Mouse (Mus musculus) cerebellum, postnatal 25 days (tissue): ENCODE data around the gene Fbxl18.

ENCODE experiments used
- DNase-seq, 2 experiments: peaks; one replicate each; pipeline ENCODE4 v3.0.0; 2021; ENCODE audit warnings: mixed read lengths in 2 of 2

The Fbxl18 gene

GRCm38 (mm10) chr5:142894918-142895613 lies at the start of gene Fbxl18:
Gene Fbxl18 (minus strand): TSS chr5:142895421.
- DNase-seq: peak; percentile 92 to 95

- DNase-seq: no peak
Measured at GRCm38 (mm10) chr5:142940393-142940792, 45.2 kb upstream of the Fbxl18 start.

- DNase-seq: no peak
Measured at GRCm38 (mm10) chr5:142937956-142938727, 42.9 kb upstream of the Fbxl18 start.

GRCm38 (mm10) chr5:142936336-142936719 lies 41.1 kb upstream of the Fbxl18 start:
- peak; percentile 87 to 90 for DNase-seq

- DNase-seq: peak; percentile 80 to 87
Measured at GRCm38 (mm10) chr5:142935642-142936335, 40.6 kb upstream of the Fbxl18 start.

- DNase-seq: peak in 1 of 2 experiments; percentile 49
Measured at GRCm38 (mm10) chr5:142932731-142933130, 37.5 kb upstream of the Fbxl18 start.

- DNase-seq: peak; percentile 72 to 86
Measured at GRCm38 (mm10) chr5:142932084-142932685, 37.0 kb upstream of the Fbxl18 start.

- no peak for DNase-seq
Measured at GRCm38 (mm10) chr5:142931241-142931745, 36.1 kb upstream of the Fbxl18 start.

- no peak for DNase-seq
Measured at GRCm38 (mm10) chr5:142929400-142929752, 34.2 kb upstream of the Fbxl18 start.

- peak; percentile 27 to 43 for DNase-seq
Measured at GRCm38 (mm10) chr5:142928749-142929399, 33.7 kb upstream of the Fbxl18 start.

- DNase-seq: no peak
Measured at GRCm38 (mm10) chr5:142927341-142927930, 32.2 kb upstream of the Fbxl18 start.

GRCm38 (mm10) chr5:142926940-142927228 lies 31.7 kb upstream of the Fbxl18 start:
- DNase-seq: no peak

GRCm38 (mm10) chr5:142926204-142926939 lies 31.2 kb upstream of the Fbxl18 start:
- no peak for DNase-seq

- no peak for DNase-seq
Measured at GRCm38 (mm10) chr5:142924336-142924959, 29.2 kb upstream of the Fbxl18 start.

- DNase-seq: no peak
Measured at GRCm38 (mm10) chr5:142923781-142924180, 28.6 kb upstream of the Fbxl18 start.

- DNase-seq: no peak
Measured at GRCm38 (mm10) chr5:142922251-142922650, 27.0 kb upstream of the Fbxl18 start.

GRCm38 (mm10) chr5:142921074-142921459 lies 25.8 kb upstream of the Fbxl18 start:
- DNase-seq: no peak

GRCm38 (mm10) chr5:142920311-142921073 lies 25.3 kb upstream of the Fbxl18 start:
- no peak for DNase-seq

GRCm38 (mm10) chr5:142917402-142917801 lies 22.2 kb upstream of the Fbxl18 start:
- DNase-seq: no peak

GRCm38 (mm10) chr5:142916593-142916992 lies 21.4 kb upstream of the Fbxl18 start:
- no peak for DNase-seq
